Mouse (Mus musculus) testis, adult 2 months (tissue): ENCODE data around the gene Rasip1.

Experiments used
- CTCF ChIP-seq: fragments of 200-500 bp; IDR thresholded peaks from 2 replicates; pipeline ENCODE4 v1.5.1; 2012; ENCODE audit warnings: low read depth, mild to moderate bottlenecking, inconsistent platforms, low read length, moderate library complexity; ENCODE audit not compliant: control insufficient read depth, insufficient read depth, insufficient replicate concordance
- POLR2A ChIP-seq: fragments of 200-500 bp; IDR thresholded peaks from 2 replicates; pipeline ENCODE4 v1.6.1; 2012; ENCODE audit warnings: low read depth, mild to moderate bottlenecking, inconsistent platforms, low read length, moderate library complexity; ENCODE audit not compliant: control insufficient read depth

DNA sequence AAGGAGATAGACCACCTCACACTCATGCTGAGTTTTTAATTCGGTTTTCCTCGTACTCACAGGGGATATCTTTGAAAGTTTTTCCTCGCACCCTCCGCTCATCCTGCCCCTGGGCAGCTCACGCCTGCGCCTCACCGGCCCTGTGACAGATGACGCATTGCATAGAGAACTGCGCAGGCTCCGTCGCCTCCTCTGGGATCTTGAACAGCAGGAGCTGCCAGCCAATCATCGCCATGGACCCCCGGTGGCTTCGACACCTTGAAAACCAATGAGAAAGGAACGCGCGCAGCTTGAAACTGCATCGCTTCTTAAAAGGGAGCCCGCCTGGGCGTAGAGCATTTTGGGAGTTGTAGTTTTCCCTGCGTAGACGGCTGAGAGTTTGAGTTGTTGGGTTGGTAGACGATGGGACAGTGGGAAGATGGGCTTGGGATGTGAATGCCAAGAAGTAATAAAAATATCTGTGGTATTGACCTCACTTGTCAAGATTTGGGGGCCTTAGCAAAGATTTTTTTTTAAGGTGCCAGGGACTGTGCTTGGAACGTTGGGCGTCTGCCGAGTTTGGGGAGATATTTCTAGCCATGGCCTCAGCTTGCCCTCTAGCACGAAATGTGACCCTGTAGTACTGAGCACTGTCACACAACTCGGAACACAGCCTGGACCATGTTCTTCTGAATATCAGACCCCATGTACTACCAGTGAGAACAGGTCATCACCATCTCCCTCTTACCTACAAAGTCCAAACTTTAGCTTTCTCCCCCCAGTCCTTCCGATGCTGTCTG, 11.5 kb downstream of the Rasip1 start:
- TF ChIP-seq CTCF (no peak), POLR2A (peak; percentile 70; the same call in 1 of the 2 replicates)
